Mouse (Mus musculus) embryo, embryonic 11 days (tissue): ENCODE measurements around the gene Dppa5a.
"Not testable (repeated sequence)": the region's sequence is repeated elsewhere in the genome, so short reads cannot be mapped to it uniquely, and the experiment has no call there.

Experiments
- DNase-seq: peaks from one replicate; pipeline ENCODE4 v3.0.0-alpha.2; 2015

Gene Dppa5a

DNA sequence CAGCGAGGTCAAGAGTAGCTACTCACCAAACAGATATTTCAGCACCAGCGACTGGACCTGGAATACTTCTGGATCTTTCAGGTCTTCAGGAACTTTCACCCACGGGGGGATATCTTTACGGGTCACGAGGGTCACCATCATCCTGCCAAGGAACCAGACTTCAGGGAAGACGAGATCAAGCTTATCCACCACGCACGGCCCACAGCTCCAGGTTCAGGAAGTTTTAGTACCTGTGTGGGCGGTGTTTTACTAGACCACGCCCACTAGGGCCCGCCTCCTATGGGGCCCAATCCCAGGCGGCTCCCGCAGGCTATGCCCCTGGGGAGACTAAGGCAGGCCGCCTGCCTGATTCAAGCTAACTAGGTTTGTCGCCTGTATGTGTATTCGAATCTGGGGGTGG lies at the start of gene Dppa5a:
Gene Dppa5a (minus strand): TSS at position 219 of the 400 bp plus-strand sequence.
- DNase-seq, result not testable (repeated sequence)

DNA sequence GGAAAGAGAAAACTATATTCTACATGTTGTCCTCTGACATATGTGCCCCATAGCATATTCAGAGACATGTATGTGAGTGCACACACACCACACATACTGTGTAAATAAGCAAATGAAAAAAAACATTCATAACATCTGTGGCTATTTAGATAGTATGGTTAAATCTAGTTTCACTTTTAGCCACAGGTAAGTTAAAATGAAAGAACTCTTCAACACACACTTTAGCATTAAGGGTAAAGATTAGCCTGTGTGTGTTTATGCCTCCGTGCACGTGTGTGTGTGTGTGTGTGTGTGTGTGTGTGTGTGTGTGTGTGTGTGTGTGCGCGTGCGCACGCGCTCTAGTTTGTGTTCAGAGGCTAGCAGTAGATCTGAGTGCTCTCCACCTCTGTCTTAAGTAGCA lies 33.6 kb upstream of the Dppa5a start:
- DNase-seq, result no peak

DNA sequence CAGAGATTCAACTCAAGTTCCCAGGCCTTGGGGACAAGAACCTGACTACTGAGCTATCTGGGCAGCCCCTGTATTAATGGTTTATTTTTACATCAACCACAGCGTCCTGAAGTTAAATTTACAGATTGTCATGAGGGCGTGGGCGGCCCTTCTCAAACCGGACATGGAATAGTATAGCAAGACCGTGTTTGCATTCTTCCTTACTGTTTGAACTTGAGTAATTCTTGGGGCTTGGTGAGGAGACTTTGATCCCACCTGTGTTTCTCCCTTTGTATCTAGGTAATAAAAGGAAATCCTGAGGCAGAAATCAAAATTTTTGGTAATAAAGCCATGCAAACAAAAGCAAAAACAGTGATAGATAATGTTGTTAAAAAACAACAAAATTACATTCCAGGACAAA lies 32.6 kb upstream of the Dppa5a start:
- no peak for DNase-seq

DNA sequence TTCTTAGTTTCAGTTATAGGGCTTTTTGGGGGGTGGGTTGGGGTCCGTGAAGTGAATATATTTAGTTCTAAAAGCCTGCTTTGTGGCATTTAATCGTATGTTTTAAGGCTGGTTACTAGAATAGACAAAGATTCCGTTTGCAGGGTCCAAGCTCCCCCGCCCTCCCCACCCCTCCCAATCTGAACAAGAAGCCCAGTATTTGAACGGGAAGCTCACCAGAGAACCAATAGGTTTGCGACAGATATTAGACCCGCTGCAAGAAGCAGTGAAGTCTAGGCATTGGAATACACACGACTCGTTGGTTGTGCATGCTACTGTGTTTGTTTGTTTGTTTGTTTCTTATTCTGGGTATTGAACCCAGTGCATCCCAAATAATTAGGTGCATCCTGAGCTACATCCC lies 28.5 kb upstream of the Dppa5a start:
- DNase-seq, result no peak

DNA sequence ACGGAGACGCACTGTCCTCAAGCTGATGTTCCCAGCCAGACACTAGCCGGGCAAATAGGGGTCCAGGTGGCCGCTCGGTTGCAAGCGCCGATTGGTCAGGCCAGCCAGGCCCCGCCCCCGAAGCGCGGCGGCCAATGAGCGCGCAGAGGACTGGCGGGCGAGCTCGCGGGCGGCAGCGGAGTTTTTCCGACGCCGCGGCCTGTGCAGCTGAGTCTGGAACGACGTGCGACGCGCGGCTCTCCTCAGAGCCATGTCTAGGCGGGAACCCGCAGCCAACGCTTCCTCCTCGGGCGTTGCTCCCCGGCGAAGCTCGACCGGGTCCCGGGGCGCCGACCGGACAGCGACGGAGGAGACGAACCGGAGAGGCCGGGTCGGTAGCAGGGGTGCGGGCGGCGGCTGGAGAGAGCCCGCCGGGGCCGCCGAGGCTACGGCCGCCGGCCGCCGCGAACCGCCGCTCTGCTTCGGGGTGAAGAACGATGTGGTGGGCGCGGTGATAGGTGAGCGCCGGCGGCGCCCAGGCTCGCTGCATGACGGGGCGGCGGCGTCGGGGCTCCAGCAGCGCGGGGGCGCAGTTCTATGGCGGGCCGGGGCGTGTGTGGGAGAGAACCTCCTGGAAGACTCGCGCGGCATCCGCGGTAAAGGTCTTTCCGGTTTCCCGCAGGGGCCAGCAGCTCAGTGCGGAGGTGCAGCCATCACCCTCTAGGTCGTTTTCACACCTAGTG lies 27.8 kb upstream of the Dppa5a start, which contains the start of gene Ddx43:
Gene Ddx43 (plus strand): TSS at position 148 of the 722 bp plus-strand sequence.
- DNase-seq, result peak; percentile 86

DNA sequence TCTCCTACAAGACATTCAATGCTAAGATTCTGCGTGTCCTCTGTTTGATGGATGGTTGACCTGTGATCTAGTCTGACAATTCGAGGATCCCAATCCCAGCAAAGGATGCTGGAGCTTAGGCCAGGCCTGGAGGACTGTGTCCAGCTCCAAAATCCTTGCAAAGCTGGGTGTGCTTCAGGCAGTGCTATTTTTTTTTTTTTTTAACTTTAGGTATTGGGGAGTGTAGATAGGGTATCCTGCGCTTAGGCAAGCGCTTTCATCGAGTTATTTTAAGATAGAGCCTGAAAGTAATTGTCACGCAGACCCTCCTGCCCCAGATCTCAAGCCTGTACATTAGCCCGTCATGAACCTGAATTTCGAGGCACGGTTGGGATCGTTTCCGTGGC lies 27.3 kb upstream of the Dppa5a start:
- no peak for DNase-seq

DNA sequence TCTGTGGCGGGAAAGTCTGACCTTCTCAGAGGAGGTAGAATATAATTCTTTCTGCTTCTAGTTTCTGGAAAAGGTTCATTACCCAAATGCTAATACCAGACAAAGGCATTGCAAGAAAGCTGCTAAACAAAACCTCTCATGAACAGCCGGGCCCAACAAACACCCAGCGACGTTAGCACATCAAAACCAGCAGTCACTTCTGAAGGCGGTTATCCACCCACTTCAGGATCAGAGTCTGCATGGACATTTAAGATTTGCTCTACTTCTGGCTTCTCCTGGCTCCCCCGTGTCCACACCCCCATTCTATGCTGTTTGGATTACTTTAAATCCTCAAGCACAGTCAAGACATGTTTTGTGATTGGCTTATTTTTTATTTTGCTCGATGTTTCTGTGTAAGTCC lies 26.6 kb upstream of the Dppa5a start:
- no peak for DNase-seq

DNA sequence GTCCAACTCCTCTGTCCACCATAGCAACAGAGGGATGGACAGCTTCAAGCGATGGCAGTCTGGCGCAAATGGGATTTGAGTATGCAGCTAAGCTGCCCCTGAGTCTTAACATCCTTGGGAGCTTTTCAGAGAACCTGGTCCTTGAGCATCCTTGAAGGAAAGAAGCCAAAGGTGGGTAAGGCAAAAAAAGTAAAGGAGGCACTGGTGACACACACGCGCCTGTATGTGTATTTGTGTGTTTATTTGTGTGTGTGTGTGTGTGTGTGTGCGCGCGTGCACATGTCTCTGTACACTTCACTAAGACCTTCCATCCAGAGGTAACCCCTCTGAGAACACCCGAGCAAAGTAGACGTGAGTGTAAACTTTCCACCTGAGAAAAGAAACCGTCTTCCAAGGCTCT lies 25.8 kb upstream of the Dppa5a start:
- no peak for DNase-seq

DNA sequence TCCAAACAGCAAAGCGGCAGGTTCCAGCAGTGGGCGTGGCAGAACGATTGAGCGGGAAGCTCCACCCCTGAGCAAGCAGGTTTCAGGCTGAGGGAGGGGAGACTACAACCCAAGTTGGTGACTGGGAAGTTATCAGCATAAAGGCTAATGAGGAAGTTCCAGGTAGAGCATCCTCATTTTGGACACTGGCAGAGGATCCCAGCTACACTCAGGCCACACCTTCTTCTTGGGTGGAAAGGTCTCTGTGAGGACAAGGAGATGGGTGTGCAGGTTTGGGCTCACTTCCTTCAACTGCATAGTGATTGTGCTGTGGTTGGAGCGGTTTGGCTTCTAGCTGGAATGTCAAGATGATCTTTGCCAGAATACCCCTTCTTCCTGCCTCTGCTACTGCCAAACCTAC lies 22.0 kb upstream of the Dppa5a start:
- DNase-seq, result no peak

DNA sequence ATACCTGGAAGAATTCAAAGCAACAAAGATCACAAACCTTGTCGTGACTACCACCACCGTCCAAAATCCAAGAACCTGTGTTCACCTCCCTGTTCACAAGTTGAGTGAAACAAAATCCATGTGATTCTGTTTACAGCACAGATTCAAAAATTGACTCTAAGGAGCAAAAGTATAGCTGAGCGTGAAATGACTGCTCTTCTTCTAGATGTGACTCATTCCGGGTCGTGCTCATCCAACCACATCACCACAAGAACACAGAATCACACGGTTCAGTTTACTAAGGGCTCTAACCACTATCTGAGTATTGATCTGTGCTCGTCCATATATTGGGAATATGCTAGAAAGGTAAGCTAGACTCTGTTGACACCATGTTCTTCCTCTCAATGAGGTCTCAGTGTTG lies 19.0 kb upstream of the Dppa5a start:
- no peak for DNase-seq

DNA sequence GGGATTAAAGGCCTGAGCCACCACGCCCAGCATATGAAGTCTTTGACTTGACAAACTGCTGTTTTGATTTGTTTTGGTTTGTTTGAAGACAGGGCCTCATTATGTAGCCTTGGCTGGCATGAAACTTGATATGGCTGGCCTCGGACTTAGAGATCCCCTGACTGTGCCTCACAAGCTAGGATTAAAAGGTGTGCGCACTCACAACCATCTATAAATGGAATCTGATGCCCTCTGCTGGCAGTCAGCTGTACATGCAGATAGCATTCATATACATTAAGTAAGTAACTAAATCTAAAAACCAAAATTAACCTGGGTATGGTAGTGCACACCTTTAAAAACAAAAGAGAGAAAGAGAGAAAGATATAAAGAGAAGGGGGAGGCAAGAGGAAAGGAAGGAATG lies 17.9 kb upstream of the Dppa5a start:
- peak; percentile 52 for DNase-seq

DNA sequence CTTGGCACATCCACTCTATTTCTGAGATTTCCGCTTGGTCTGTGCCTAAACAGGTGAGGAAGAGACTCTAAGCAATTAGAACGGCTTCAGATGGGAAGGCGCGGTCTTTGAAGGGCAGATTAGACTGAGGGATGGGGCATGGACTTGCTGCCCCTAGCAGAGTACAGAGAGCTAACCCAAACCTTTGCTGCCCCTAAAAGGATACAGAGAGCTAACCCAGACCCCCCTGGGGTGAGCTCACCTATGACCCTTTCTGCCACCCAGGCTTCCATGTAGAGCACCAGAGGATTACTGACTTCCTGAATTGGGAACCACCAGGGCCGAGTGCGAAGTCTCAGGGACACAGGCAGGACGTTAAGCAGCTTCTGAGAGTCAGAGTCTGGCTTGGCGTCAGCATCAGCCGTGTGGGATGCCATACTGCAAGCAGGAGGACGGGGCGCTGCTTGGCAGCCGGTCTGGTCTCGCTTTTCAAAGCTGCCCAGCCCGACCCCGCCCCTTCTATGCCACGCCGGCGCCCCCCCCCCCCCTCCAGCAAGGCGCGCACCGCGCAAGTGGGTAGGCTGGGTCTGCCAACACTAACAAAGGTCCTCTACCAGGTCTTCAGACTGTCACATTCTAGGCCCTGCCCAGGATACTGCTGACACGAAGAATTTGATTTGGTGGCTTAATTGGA lies 10.3 kb upstream of the Dppa5a start, which contains the start of gene Ooep:
Gene Ooep (minus strand): TSS at position 613 of the 673 bp plus-strand sequence.
- peak; percentile 72 for DNase-seq

DNA sequence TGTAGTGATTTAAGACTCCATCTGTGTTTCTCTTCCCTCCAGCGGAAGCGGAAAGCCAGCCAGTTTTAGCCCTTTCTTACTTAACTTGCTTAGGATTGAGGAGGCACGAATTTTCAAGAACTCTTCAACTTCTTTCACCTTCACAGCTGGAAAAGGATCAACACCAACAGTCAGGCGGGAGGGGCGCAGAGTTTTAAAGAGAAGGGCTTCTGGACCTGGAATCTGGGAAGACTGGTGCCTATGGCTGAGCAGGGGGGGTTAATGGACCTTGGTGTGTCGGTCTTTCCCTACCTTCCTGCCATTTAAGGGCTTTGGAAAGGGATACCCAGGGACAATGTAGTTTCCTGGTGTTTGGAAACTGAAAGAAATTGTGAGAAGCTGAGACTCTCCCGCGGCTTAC lies 9.6 kb upstream of the Dppa5a start:
- DNase-seq, result no peak

DNA sequence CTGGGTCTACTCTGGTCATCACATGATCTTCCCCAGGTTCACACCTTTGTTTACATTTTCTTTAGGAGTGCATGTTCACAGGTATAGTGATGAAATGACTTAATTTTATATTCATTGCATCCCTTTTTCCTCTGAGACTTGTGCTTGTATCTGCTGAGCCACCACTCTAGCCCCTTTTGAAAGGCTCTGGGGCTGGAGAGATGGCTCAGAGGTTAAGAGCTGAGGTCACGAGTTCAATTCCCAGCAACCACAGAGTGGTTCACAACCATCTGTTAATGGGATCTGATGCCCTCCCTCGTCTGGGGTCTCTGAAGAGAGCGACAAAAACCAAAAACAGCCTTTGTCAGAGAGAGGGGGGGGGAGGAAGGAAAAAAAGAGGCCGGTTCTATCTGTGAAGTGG lies 7.5 kb upstream of the Dppa5a start:
- no peak for DNase-seq

DNA sequence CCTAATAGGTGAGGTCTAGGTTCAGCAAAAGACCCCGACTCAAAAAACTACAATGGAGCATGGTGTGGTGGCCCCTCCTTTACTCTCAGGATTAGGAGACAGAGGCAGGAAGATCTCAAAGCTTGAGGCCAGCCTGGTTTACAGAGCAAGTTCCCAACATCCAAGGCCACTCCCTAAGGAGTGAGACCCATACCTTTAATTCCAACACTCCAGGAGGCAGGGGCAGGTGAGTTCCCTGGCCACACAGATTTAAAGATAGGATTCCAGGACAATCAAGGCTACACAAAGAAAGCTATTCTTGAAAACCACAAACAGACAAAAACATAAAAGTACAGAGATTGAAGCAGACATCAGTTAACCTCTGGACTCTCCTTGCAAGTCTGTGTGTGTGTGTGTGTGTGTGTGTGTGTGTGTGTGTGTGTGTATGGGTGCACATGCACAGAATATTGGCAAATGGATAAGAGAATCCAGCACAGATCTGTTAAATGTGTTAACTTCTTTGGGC lies 7.0 kb upstream of the Dppa5a start:
- DNase-seq, result no peak

DNA sequence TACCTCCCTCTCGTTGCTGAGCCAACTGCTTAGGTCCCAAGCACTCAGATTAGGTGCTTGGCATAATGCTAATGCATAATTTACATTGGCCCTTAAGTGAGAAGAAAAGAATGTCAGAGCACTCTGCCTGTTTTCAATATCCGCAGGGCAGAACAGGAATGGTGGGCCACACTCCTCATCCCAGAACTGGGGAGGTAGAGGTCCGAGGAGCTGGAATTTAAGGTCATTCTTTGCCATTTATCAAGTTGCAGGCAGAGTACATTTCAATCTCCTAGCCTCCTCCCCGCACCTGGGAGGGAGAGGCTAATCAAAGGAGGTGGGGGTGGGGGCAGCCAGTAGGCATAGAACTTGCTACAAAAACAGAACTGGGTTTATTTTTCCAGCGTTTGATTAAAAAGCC lies 6.4 kb upstream of the Dppa5a start:
- no peak for DNase-seq

DNA sequence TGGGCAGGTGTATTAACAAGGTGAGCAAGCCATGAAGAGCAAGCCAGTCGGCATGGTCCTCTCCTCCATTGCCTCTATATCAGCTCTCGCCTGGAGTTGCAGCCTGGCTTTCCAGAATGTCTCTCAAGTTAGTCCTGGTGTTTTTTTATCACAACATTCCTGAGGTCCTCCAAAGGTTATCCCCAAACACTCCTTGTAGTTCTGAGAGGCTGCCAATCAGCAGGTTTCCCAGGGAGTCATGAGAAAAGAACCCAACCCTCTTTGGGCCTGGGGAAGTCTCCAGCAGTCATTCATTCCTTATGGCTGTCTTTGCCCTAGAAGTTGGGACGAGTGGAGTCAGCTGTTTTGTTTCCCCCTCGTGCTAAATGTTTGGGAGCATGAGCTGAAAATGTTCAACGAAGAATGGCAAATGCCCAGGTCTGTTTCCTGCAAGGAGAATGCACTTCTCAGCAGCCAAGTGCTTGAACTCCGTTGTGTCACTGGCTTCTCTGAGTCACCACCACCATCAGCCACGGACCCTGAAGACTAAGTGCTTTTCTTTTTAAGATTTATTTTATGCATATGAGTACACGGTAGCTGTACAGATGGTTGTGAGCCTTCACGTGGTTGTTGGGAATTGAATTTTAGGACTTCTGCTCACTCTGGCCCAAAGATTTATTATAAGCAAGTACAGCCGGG lies 5.0 kb upstream of the Dppa5a start:
- DNase-seq, result no peak

DNA sequence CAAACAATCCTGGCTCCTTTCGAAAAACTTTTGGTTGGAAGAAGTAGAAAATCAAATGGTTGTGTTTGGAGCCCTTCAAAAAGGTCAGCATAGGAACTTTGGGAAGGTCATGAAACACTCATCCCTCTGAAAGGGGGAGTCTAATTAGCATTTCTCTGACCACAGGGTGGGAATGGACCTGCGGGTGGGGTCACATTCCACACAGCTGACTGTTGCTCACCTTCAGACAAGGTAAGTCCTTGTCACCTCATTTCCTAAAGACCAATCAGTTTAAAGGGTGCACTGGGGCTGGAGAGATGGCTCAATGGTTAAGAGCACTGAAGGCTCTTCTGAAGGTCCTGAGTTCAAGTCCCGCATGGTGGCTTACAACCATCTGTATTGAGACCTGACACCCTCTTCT lies 3.5 kb upstream of the Dppa5a start:
- DNase-seq, result no peak

DNA sequence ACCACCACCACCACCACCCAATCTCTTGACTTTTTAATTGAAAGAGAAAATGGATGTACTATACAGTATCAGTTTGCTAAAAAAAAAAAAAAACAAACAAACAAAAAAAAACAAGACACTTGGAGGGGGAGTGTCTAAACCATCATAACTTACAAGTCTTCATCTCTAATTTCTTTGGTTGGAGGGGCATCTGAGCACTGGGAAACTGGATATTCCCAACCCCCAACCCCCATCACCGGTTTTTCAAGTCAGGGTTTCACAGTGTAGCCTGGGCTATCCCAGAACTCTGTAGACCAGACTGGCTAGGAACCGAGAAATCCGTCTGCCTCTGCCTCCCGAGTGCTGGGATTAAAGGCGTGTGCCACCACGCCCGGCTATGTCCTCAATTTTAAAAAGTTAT lies 1.8 kb upstream of the Dppa5a start:
- DNase-seq, result no peak

DNA sequence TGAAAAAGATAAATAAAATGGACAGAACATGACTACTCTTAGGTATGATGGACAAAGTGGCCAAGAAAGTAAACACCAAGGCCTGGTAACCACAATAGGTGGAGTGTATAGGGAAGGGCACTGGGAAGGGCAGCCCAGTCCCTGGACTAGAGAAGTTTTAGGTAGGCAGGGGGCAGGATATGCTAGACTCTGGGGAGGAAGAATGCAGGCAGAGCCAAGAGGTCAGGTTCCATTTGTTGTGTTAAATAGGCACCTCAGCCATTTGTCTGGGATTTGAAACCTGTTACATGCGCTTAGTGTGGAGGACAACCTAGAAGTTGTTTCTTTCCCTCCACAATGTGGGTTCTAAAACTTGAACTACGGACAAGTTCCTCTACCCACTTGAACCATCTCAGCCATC lies 1.4 kb upstream of the Dppa5a start:
- no peak for DNase-seq

DNA sequence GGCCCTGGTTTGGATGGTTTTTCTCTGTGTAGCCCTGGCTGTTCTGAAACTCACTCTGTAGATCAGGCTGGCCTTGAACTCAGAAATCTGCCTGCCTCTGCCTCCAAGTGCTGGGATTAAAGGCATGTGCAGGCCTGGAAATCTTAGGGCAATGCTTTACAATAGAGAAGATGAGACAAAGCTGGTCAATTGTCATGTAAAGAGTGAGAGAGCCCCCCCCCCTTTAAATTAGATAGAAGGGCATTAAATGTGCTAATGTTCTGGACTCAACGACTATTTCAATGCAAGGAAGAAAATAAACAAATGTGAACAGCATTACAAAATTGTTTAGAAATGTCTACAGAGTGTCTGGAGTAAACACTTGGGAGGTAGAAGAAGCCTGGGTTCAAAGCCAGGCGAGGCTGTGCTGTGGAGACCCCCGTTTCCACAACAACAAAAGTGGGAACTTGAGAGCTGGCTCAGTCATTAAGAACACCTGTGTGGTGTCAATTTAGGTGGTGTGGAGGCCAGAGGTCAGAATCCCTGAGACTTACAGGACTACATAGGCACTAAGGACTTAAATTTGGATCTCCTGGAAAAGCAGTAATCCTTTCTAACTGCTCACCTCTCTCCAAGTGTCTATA lies 805 bp upstream of the Dppa5a start:
- DNase-seq, result no peak

DNA sequence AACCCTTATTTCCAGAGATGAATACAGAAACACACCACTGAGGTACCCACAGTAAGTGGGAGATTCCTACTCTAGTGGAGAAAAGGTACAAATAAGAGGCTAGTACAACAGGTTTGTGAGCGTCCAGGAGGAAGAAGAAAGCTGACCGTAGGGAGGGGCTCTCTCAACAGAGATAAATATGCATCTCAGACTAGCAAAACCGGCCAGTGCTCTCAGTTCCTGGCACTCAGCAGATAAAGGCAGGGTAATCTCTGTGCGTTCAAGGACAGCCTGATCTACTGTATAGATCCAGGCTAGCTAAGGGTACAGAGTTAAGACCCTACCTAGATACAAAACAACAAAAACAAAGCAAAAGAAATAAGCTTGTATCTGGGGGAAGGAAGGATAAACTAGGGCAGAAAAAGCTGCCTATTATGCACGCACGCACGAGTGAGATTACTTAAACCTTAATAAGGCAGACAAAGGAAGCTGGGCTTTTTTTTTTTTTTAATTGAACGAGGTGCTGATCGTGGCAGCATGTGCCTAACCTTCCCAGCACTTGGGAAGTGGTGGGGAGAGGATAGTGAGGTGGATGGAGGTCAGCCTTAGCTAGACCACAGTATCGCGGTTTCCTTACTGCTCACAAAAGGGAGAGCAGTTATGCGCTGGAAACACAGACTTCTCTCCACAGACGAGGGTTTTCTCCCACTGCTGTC lies 2.0 kb downstream of the Dppa5a start:
- no peak for DNase-seq

DNA sequence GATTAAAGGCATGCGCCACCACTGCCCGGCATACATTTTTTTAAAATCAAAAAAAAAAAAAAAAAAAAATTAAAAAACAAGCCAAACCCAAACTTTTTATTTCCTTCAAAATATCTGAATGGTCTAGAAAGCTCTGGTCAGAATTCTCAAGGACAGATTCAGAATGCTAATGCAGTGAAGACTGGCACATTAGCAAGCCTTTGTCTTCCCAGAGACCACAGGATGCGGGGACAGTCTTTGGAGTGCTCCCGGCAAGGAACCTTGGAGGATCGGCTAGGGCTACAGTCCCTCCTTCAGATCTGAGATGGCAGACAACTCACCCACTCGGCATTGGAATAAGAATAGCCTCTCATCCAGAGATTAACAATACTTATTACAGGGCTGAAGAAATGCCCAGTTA lies 3.3 kb downstream of the Dppa5a start:
- no peak for DNase-seq
